Mouse (Mus musculus): ENCODE measurements at regions not wholly inside any gene's neighbourhood (a gene's known extent, or its start where the extent isn't known, plus 50 kb on each side); places are given as distances from the start of the nearest gene placed in this dataset.

GRCm38 (mm10) chr4:80442711-80443110 is 391.2 kb upstream of the Tyrp1 start:
- no peak for DNase-seq (ENCODE audit: low read depth)

GRCm38 (mm10) chr4:80463615-80464014 is 370.3 kb upstream of the Tyrp1 start:
- no peak for DNase-seq (ENCODE audit: low read depth)

DNA sequence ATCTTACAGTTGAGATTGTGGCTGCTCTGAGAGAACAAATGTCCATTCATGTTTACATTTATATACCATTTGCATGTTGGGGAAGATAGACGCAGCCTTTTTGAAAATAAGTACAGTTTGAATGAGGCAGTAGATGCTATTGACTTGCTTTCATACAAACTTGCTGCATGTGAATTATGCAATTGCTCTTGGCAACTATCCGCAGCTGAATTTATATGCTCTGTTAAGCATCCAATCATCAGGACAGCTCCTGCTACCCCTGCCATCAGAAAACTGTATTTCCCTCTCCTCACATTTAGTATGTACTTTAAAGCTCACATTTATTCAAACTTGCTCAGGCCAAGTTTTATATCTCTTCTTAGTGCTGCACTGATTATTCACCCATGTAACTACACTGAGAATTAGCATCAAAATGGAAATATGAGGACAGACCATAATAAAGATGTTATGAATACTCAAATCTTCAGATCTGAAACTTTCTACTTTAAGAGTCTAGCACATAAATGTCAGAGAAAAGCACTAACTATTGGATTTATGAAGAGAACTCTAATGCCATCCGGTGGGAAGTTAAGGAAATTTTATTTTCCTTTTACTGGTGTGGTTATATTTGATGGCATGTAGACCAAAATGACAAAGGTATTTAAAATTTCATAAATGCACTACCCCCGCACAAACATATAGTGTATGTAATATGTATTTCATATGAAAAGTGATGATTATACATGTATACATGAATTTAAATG is 358.0 kb upstream of the Tyrp1 start:
- DNase-seq (ENCODE audit: low read depth), result no peak

DNA sequence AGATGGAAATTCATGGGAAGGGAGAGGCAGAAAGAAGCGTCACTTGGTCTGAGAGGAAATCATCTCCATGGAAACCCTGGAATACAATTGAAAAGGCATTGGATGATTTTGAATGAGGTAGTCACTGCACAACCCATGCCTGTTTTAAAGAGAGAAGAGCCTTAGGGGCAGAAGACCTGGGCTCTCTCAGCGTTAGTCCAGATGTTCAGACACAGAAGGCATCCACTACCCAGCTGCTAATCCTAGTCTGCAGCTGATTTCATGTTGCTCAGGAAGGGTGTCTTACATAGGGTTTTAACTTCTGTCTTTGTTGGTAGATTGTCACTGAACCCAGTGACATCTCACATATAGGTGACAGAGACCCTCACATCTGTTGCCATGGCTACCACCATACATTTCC is 318.8 kb upstream of the Tyrp1 start:
- no peak for DNase-seq (ENCODE audit: low read depth)

DNA sequence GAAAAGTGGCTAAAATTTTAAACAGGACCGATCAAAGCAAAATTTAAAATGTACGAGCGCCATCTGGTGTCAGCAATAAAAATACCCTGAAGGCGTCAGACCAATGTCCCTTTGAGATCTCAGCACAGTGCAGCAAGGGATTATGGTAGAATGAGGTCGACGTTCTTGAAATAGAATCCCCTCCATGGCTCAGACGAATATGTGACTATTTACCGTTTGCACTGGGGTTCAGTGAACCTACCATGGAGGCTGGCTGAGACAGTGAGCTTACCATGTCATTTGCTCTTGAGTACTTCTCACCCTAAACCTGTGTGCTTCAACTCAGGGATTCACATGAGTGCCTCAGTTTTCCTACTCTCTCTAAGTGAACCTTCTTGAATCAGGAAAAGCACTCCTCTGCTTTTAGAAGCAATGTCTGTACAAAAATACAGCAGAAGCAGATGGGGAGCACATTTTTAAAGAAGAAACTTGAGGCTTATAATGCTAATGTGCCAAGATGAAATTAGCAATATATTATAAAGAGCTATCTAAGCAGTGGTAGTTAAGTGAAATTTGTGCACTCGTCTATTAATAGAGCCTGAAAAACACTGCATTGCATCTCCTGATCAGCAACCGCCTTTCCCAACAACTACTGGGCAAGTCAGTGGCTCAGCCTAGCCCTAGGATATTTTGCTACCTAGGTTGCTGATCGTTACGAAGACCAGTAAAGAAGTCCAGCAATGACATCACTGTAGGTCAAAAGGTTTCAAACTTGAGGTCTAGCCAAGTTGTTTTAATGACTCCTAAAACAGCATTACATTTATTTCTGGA is 316.2 kb upstream of the Tyrp1 start:
- DNase-seq (ENCODE audit: low read depth), result peak; percentile 3

DNA sequence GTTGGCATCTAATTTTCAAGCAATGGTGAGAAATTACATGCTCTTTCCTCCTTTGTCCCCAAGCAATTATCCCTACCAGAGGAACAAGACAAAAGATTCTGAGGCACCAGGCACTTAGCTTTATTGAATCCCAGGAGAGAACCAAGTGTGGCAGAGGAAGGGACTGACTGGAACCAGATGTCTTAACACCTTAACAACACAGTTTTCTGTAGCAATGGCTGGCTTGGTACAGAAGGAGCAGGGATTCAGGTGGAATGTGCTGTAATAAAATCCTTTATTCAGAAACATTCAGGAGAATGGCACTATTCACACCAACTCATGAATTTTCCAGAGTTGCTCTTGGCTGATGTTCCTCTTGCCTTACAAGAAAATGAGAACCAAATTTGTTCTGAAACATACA is 315.3 kb upstream of the Tyrp1 start:
- DNase-seq (ENCODE audit: low read depth), result no peak

DNA sequence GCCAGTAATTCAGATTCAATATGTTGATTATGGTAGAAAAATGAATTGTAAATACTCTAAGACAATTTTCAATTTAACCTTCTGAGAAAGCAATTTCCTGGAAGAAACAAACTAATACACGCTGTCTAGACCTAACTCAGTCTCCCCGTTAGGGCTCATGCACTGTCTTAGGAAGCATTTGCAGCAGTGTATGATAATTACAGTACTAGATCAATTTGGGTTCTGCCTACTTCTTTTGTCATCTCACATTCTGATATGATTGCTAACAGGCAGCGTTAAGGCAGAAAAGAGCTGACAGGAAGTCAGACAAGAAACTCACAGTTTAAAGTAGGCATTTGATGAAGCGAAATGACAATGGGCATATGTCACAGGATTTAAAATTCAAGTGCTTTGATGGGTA is 294.1 kb upstream of the Tyrp1 start:
- no peak for DNase-seq (ENCODE audit: low read depth)

- DNase-seq (ENCODE audit: low read depth), result no peak
Measured at GRCm38 (mm10) chr4:80545086-80545485, 288.8 kb upstream of the Tyrp1 start.

DNA sequence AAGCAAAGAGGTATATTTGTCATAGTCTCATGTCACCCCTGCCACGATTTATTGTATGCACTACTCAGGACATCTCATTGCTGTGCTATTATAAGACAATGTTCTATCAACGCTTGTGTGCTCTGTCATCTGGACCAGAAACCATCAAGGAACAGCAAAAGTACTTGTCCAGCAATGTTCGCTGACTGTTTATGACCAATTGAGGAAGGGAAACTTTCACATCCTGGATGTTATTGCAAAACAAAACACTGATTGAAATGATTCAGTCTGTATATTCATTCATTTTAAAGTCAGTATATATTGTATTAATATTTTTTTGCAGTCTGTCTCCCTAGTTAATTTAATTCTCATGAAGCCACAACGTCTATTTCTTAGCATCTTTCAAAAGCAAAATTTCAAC is 244.5 kb upstream of the Tyrp1 start:
- no peak for DNase-seq (ENCODE audit: low read depth)

GRCm38 (mm10) chr4:80628271-80628670 is 205.7 kb upstream of the Tyrp1 start:
- no peak for DNase-seq (ENCODE audit: low read depth)

GRCm38 (mm10) chr4:80629251-80629650 is 204.7 kb upstream of the Tyrp1 start:
- DNase-seq (ENCODE audit: low read depth), result no peak

DNA sequence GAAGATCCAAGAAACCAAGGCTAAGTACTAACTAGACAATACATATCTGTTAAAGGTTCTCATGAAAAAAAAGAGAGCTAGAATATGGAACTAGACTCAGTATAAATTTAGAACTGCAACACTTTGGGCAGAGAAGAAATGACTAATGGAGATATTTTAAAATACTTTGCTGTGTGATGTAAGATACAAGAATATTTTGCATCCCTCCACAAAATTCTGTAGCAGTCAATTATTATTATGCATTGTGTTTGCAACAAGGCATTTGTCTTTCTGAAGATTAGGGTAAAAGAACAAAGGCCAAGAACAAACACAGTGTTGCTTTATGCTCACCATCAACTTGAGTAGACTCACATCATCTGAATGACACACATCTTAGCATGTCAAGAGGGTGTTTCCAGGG is 203.7 kb upstream of the Tyrp1 start:
- no peak for DNase-seq (ENCODE audit: low read depth)

DNA sequence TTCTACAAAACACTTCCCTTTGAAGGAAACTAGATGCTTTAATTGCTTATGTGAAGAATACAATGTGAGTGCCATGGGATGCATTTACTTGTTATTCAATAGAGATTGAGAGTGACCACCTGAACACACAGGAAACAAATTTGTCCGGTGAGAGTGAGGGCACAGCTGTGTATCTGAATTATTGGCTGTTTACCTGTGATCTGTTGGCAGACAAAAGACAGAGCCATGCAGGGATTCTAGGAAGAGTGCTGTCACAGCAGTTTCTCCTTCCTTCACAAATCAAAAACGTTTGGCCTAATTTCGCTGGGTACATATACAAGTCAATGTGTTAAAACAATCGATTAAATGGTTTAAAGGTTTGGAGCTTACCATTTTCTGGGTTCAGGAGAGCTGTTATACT is 202.9 kb upstream of the Tyrp1 start:
- DNase-seq (ENCODE audit: low read depth), result no peak

DNA sequence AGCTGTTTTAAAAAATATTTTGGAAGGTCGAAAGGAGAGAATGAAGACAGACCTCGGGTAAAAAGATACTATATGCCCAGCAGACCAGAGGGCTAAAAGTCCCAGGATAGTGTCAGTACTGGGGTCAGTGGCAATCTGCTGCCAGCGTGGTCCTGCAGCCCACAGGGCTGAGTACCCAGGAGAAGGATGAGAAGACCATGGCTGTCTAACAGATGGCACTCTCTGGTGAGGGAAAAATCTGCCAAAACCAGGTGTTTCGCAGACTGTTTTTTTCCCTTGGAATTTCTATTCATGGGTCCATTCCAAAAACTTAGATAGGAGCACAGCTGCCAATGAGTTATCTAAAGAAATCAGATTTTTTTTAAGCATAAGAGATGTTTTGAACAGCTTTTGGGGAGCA is 202.5 kb upstream of the Tyrp1 start:
- no peak for DNase-seq (ENCODE audit: low read depth)

- no peak for DNase-seq (ENCODE audit: low read depth)
Measured at GRCm38 (mm10) chr4:80638381-80638780, 195.5 kb upstream of the Tyrp1 start.

Measured in c-Kit-positive CD71-positive TER-119-negative erythroid progenitor cells, embryonic 14.5 days (primary cell).